Mouse (Mus musculus) brown adipose tissue, adult 24 weeks (tissue): Measurements from ENCODE around the gene Gm6351. TPM values are rescaled to one million over a fixed set of nuclear protein-coding genes. Genes with fewer than 3 reads are reported as not detected.
"Not testable (repeated sequence)": the region's sequence is repeated elsewhere in the genome, so short reads cannot be mapped to it uniquely, and the experiment has no call there.

ENCODE experiments used
- H3K27ac ChIP-seq: fragments of 200-500 bp; replicated peaks from 2 replicates; pipeline ENCODE4 v1.5.1; 2012; ENCODE audit warnings: low read depth, mild to moderate bottlenecking, low read length
- H3K4me1 ChIP-seq: fragments of 200-500 bp; 2 replicates; pipeline ENCODE4 v1.6.1; 2012; ENCODE audit warnings: low read length, mixed read lengths; ENCODE audit not compliant: control insufficient read depth, insufficient read depth, insufficient read length
- H3K4me3 ChIP-seq: fragments of 200-500 bp; 2 replicates; pipeline ENCODE4 v1.5.1; 2012; ENCODE audit warnings: low read depth, mild to moderate bottlenecking, low read length, moderate library complexity; ENCODE audit not compliant: insufficient read depth
- polyA plus RNA-seq: library from polyadenylated mRNA; stranded (reverse); fragments of >200 nt; gene quantifications from 2 replicates; pipeline ENCODE4 v1.2.4, GENCODE M21; 2012; ENCODE audit not compliant: missing spikeins, insufficient read depth, insufficient read length

The Gm6351 gene
- not detected in 2 replicates for polyA plus RNA-seq

- not testable (repeated sequence) for H3K4me1 ChIP-seq, H3K4me3 ChIP-seq, H3K27ac ChIP-seq
Measured at GRCm38 (mm10) chr5:94076085-94076484, at the start of gene Gm6351. Gene Gm6351 (plus strand): TSS chr5:94076385.

GRCm38 (mm10) chr5:94070445-94070844, 5.7 kb upstream of the Gm6351 start, which contains the start of gene BC061212:
Gene BC061212 (minus strand): TSS chr5:94070545.
- not testable (repeated sequence) for H3K27ac ChIP-seq, H3K4me1 ChIP-seq

More at GRCm38 (mm10) chr5:94070445-94070844, 5.7 kb upstream of the Gm6351 start, which contains the start of gene BC061212:
- not testable (repeated sequence) for H3K4me3 ChIP-seq

Other genes starting within 250 kb of the Gm6351 start
- gene Gm7792, start 232.6 kb upstream of the Gm6351 start, polyA plus RNA-seq = not detected in 2 replicates
- gene Gm16429, start 147.3 kb upstream of the Gm6351 start, polyA plus RNA-seq = not detected in 2 replicates
- gene BC061212, start 5.8 kb upstream of the Gm6351 start, polyA plus RNA-seq = not detected in 2 replicates
- not detected in 2 replicates for gene Gm3106, start 141.6 kb downstream of the Gm6351 start, polyA plus RNA-seq
- not detected in 2 replicates for gene A430089I19Rik, start 230.4 kb downstream of the Gm6351 start, polyA plus RNA-seq
- not detected in 2 replicates for gene Gm6502, start 238.1 kb downstream of the Gm6351 start, polyA plus RNA-seq